Comparison of ENCODE assay signal across 16 mouse cellular contexts in the genomic region with DNA sequence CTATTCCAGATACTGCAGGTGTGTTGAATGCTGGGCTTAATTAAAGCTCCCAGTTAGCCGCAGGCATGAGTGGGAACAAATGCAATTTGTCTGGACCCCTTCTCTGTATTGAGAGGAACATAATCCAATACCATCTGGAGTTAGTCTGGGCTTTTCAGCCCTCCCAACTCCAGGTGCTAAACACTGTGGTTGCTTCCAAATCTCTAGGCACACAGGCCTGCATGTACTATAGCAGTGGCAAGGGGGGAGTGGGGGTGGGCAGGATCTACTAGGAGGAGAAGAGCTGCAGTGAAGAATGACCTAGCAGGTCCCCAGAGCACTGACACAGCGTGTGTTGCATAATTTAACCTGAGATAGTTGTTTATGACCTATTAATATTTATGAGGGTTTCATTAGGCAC. TPM values are rescaled to one million over a fixed set of nuclear protein-coding genes. Genes with fewer than 3 reads are reported as not detected.
DNase-seq lines count a peak whose midpoint lies in the region; ATAC-seq and TF ChIP-seq lines count a peak whose summit lies in the region.
"Had no signal": no experiment of that assay in that cellular context is flagged by ENCODE, and none has a peak within 500 bp of the region (broad histone marks: within the 10 kb centered on the region; RNA-seq: fewer than 3 reads in every experiment).

No protein-coding gene starts in this region.

- TF ChIP-seq CTCF in lung, postnatal 0 days (IDR thresholded peaks at IDR 0.05), result no peak

- H3K27ac ChIP-seq in forebrain, embryonic 12.5 days, result peak overlapping the region; percentile 8; the same call in 1 of the 2 replicates
- H3K27ac ChIP-seq in forebrain, embryonic 11.5 days (ENCODE audit: low read depth, low read length), result no peak overlapping the region
- peak overlapping the region; percentile 92 for H3K27ac ChIP-seq in heart, embryonic 15.5 days
- peak overlapping the region; percentile 32; the same call in 1 of the 2 replicates for H3K27ac ChIP-seq in lung, postnatal 0 days (ENCODE audit: low read length)
- H3K27ac ChIP-seq in limb, embryonic 12.5 days, result peak overlapping the region; percentile 35
- H3K27ac ChIP-seq: embryonic facial prominence, embryonic 13.5 days; hindbrain, embryonic 10.5 days; midbrain, embryonic 10.5 days had no signal

- H3K9me3 ChIP-seq in forebrain, embryonic 12.5 days, result no peaks in the 10 kb centered on the region
- no peaks in the 10 kb centered on the region for H3K9me3 ChIP-seq in forebrain, embryonic 11.5 days (ENCODE audit: control insufficient read depth, low read length)
- no peaks in the 10 kb centered on the region for H3K9me3 ChIP-seq in heart, embryonic 15.5 days (replicated peaks)
- H3K9me3 ChIP-seq in lung, postnatal 0 days (ENCODE audit: low read length), result no peaks in the 10 kb centered on the region
- no peaks in the 10 kb centered on the region for H3K9me3 ChIP-seq in limb, embryonic 12.5 days
- H3K9me3 ChIP-seq: embryonic facial prominence, embryonic 13.5 days; hindbrain, embryonic 10.5 days; midbrain, embryonic 10.5 days had no signal

- H3K4me2 ChIP-seq in forebrain, embryonic 12.5 days, result no peak overlapping the region
- H3K4me2 ChIP-seq in forebrain, embryonic 11.5 days (ENCODE audit: low read depth, low read length, severe bottlenecking), result no peak overlapping the region
- H3K4me2 ChIP-seq in heart, embryonic 15.5 days, result no peak overlapping the region
- no peak overlapping the region for H3K4me2 ChIP-seq in lung, postnatal 0 days (replicated peaks; ENCODE audit: low read depth, low read length)
- H3K4me2 ChIP-seq in limb, embryonic 12.5 days, result no peak overlapping the region
- H3K4me2 ChIP-seq: embryonic facial prominence, embryonic 13.5 days; lung, embryonic 14.5 days had no signal

- H3K27me3 ChIP-seq in forebrain, embryonic 12.5 days, result no peaks in the 10 kb centered on the region
- H3K27me3 ChIP-seq in forebrain, embryonic 11.5 days (ENCODE audit: control insufficient read depth, insufficient read depth, low read length), result no peaks in the 10 kb centered on the region
- H3K27me3 ChIP-seq in heart, embryonic 15.5 days, result no peaks in the 10 kb centered on the region
- H3K27me3 ChIP-seq in lung, postnatal 0 days (replicated peaks; ENCODE audit: insufficient read depth, low read length), result no peaks in the 10 kb centered on the region
- H3K27me3 ChIP-seq in limb, embryonic 12.5 days, result no peaks in the 10 kb centered on the region
- H3K27me3 ChIP-seq: embryonic facial prominence, embryonic 13.5 days had no signal

- no peaks in the 10 kb centered on the region for H3K36me3 ChIP-seq in forebrain, embryonic 12.5 days (replicated peaks)
- H3K36me3 ChIP-seq in forebrain, embryonic 11.5 days (ENCODE audit: control insufficient read depth, insufficient read depth, low read length), result no peaks in the 10 kb centered on the region
- peaks cover 21% of the 10 kb centered on the region for H3K36me3 ChIP-seq in heart, embryonic 15.5 days
- H3K36me3 ChIP-seq in lung, postnatal 0 days (ENCODE audit: insufficient read depth, low read length), result no peaks in the 10 kb centered on the region
- H3K36me3 ChIP-seq in limb, embryonic 12.5 days, result no peaks in the 10 kb centered on the region
- H3K36me3 ChIP-seq: embryonic facial prominence, embryonic 13.5 days; hindbrain, embryonic 10.5 days; midbrain, embryonic 10.5 days had no signal

- no peak for ATAC-seq in forebrain, embryonic 12.5 days (ENCODE audit: low FRiP score)
- no peak for ATAC-seq in forebrain, embryonic 11.5 days (replicated peaks; ENCODE audit: low FRiP score)
- no peak for ATAC-seq in heart, embryonic 15.5 days (replicated peaks; ENCODE audit: insufficient number of reproducible peaks, insufficient read depth, low FRiP score, low read depth)
- ATAC-seq in lung, postnatal 0 days, result no peak
- peak; percentile 77; the same call in 1 of the 2 replicates for ATAC-seq in limb, embryonic 12.5 days (ENCODE audit: insufficient number of reproducible peaks, insufficient read depth, low FRiP score, low TSS enrichment, low read depth)

- DNase-seq in forebrain, embryonic 11.5 days (ENCODE audit: low spot score), result no peak
- DNase-seq in heart, postnatal 10 days, result no peak
- DNase-seq in lung, postnatal 0 days (ENCODE audit: low spot score), result no peak
- no peak for DNase-seq in lung, postnatal 4 days
- DNase-seq in urinary bladder, adult 2 months (ENCODE audit: low spot score), result no peak
- DNase-seq: adrenal gland, adult 2 months; cerebellum, postnatal 14 days; kidney, adult 9 months; layer of hippocampus, adult 9-11 months; lung, embryonic 14.5 days had no signal

- peaks cover 23% of the 10 kb centered on the region for H3K4me1 ChIP-seq in forebrain, embryonic 12.5 days
- H3K4me1 ChIP-seq in forebrain, embryonic 11.5 days (replicated peaks; ENCODE audit: control insufficient read depth, insufficient read depth, low read length), result peaks cover 7% of the 10 kb centered on the region; the same call in 1 of the 2 replicates
- peaks cover 94% of the 10 kb centered on the region for H3K4me1 ChIP-seq in heart, embryonic 15.5 days (replicated peaks)
- H3K4me1 ChIP-seq in lung, postnatal 0 days (ENCODE audit: insufficient read depth, low read depth, low read length), result peaks cover 43% of the 10 kb centered on the region
- H3K4me1 ChIP-seq in limb, embryonic 12.5 days (replicated peaks), result peaks cover 67% of the 10 kb centered on the region

- no peak for TF ChIP-seq EP300 in lung, postnatal 0 days (IDR thresholded peaks at IDR 0.05)

- no peak overlapping the region for H3K4me3 ChIP-seq in forebrain, embryonic 12.5 days (replicated peaks)
- no peak overlapping the region for H3K4me3 ChIP-seq in forebrain, embryonic 11.5 days (ENCODE audit: low read depth, low read length)
- no peak overlapping the region for H3K4me3 ChIP-seq in heart, embryonic 15.5 days
- H3K4me3 ChIP-seq in lung, postnatal 0 days (ENCODE audit: low read depth, low read length), result no peak overlapping the region
- H3K4me3 ChIP-seq in limb, embryonic 12.5 days (replicated peaks), result no peak overlapping the region
- H3K4me3 ChIP-seq: embryonic facial prominence, embryonic 13.5 days; hindbrain, embryonic 10.5 days; midbrain, embryonic 10.5 days had no signal

- intact Hi-C loops in heart, postnatal 10 days (cut with DNase I), result loop anchor here (10.0 kb wide), 1 partner anchor 50 kb away; a partner anchor contains a TSS

- WGBS in forebrain, embryonic 12.5 days, result 55% methylated on average over 2 of the region's 2 CpGs
- WGBS in forebrain, embryonic 11.5 days, result 53% methylated on average over 2 of the region's 2 CpGs
- 80% methylated on average over 2 of the region's 2 CpGs for WGBS in heart, embryonic 15.5 days
- WGBS in lung, postnatal 0 days, result 53% methylated on average over 2 of the region's 2 CpGs
- 22% methylated on average over 2 of the region's 2 CpGs for WGBS in limb, embryonic 12.5 days

- no peak overlapping the region for H3K9ac ChIP-seq in forebrain, embryonic 12.5 days
- no peak overlapping the region for H3K9ac ChIP-seq in forebrain, embryonic 11.5 days (ENCODE audit: low read length)
- no peak overlapping the region for H3K9ac ChIP-seq in heart, embryonic 15.5 days
- H3K9ac ChIP-seq in lung, postnatal 0 days (replicated peaks; ENCODE audit: low read depth), result no peak overlapping the region
- H3K9ac ChIP-seq in limb, embryonic 12.5 days (replicated peaks), result no peak overlapping the region
- H3K9ac ChIP-seq: embryonic facial prominence, embryonic 13.5 days; lung, embryonic 14.5 days had no signal

RNA-seq across cellular contexts. Expression of a gene that starts 49.0 kb away (rescaled TPM):
- polyA plus RNA-seq in forebrain, embryonic 12.5 days (2016; fragmentation: Nextera tagmentation; extraction: Ambion mirVana), result 2.3 and 3.4 TPM in 2 replicates
- 1.9 and 2.1 TPM in 2 replicates for polyA plus RNA-seq in forebrain, embryonic 11.5 days (2014; fragmentation: Nextera tagmentation; extraction: Ambion mirVana)
- polyA plus RNA-seq in heart, embryonic 15.5 days (2015; fragmentation: Nextera tagmentation; extraction: Ambion mirVana), result 132 and 134 TPM in 2 replicates
- total RNA-seq in heart, postnatal 10 days (2021), result 100 to 1,000 TPM; 177 to 185 TPM
- polyA plus RNA-seq in lung, postnatal 0 days (2015; fragmentation: Nextera tagmentation; extraction: Ambion mirVana), result 19.7 and 21.5 TPM in 2 replicates
- 2.4 and 3.2 TPM in 2 replicates for polyA plus RNA-seq in limb, embryonic 12.5 days (2016; fragmentation: Nextera tagmentation; extraction: Ambion mirVana)
- polyA plus RNA-seq in urinary bladder, adult 2 months (2012; rRNA removed), result 22.9 and 26.8 TPM in 2 replicates
